Mouse (Mus musculus) heart, postnatal 4 days (tissue): Measurements from ENCODE around the gene 4933402E13Rik. TPM values are rescaled to one million over a fixed set of nuclear protein-coding genes. Genes with fewer than 3 reads are reported as not detected.

Experiments
- DNase-seq: peaks from one replicate; pipeline ENCODE4 v3.0.0; 2021
- total RNA-seq, 2 experiments: library from RNA; stranded (reverse); gene quantifications; 2 replicates each; pipeline ENCODE4 v1.2.3; 2021

Gene 4933402E13Rik
- total RNA-seq = not detected

DNA sequence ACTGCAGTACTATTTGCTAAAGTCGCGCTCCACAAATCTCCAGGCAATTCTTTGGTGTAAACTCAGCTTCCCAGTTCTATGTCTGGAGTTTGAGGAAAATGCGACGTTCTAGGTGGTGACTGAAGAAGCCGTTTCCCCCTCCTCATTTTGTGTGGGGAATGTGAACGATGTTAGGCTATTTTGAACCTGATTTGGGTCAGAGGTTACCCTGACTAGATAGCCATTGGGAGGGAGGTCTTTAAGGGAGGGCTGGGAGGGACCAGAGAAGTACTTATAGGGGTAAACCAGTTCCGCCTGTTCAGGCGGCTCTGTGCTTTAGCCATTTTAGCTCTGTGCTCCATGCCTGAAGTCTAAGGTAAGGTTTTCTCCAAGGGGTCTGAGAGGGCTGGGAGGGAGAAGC is at the start of gene 4933402E13Rik:
Gene 4933402E13Rik, plus strand, starts transcription at position 301 of the 400 bp plus-strand sequence.
- DNase-seq = no peak

Other genes with a start within 250 kb of the 4933402E13Rik start
- gene 4931400O07Rik, start 184.5 kb downstream of the 4933402E13Rik start, total RNA-seq = not detected